Mouse (Mus musculus) midbrain, embryonic 16.5 days (tissue): ENCODE data around the gene Rbms3. TPM values are rescaled to one million over a fixed set of nuclear protein-coding genes. Genes with fewer than 3 reads are reported as not detected.

ENCODE experiments used
- ATAC-seq: fragments of 200-750 bp; cut with Nextera tagmentation; 2 replicates; pipeline ENCODE4 v1.8.0; 2017; ENCODE audit warnings: moderate TSS enrichment
- H3K27ac ChIP-seq: fragments of 300-500 bp; sonication (generic); 2 replicates; pipeline ENCODE4 v1.5.1; 2014; ENCODE audit warnings: mild to moderate bottlenecking, low read length, mixed read lengths
- H3K27me3 ChIP-seq: fragments of 300-500 bp; sonication (generic); 2 replicates; pipeline ENCODE4 v1.6.1; 2014; ENCODE audit warnings: low read depth, low read length, mixed read lengths; ENCODE audit not compliant: control insufficient read depth, insufficient read depth
- H3K36me3 ChIP-seq: fragments of 300-500 bp; sonication (generic); 2 replicates; pipeline ENCODE4 v1.6.1; 2014; ENCODE audit warnings: mild to moderate bottlenecking, low read length, moderate library complexity, mixed read lengths; ENCODE audit not compliant: control insufficient read depth, insufficient read depth
- H3K4me1 ChIP-seq: fragments of 300-500 bp; sonication (generic); 2 replicates; pipeline ENCODE4 v1.6.1; 2014; ENCODE audit warnings: mild to moderate bottlenecking, low read length, mixed read lengths; ENCODE audit not compliant: control insufficient read depth, insufficient read depth
- H3K4me2 ChIP-seq: fragments of 300-500 bp; sonication (generic); 2 replicates; pipeline ENCODE4 v1.6.1; 2014; ENCODE audit warnings: mild to moderate bottlenecking, low read length, mixed read lengths
- H3K4me3 ChIP-seq: fragments of 300-500 bp; sonication (generic); 2 replicates; pipeline ENCODE4 v1.5.1; 2014; ENCODE audit warnings: low read depth, mild to moderate bottlenecking, low read length, moderate library complexity, mixed read lengths
- H3K9ac ChIP-seq: fragments of 300-500 bp; sonication (generic); 2 replicates; pipeline ENCODE4 v1.6.1; 2014; ENCODE audit warnings: low read depth, low read length, mixed read lengths
- H3K9me3 ChIP-seq: fragments of 300-500 bp; sonication (generic); replicated peaks from 2 replicates; pipeline ENCODE4 v1.6.1; 2014; ENCODE audit warnings: mild to moderate bottlenecking, low read length, mixed read lengths; ENCODE audit not compliant: control insufficient read depth, poor library complexity, severe bottlenecking
- WGBS: fragments of 180-500 bp; shearing (Covaris S2); extraction: QIAGEN DNeasy Blood & Tissue Kit; methylation state at CpG from one replicate; pipeline ENCODE4 v1.1.7; 2014; 5-methylcytosine and 5-hydroxymethylcytosine counted together
- polyA plus RNA-seq: library from polyadenylated mRNA; unstranded; fragments of >200 nt; fragmentation: Nextera tagmentation; extraction: Ambion mirVana; gene quantifications from 2 replicates; pipeline ENCODE4 v1.2.1, GENCODE M21; 2015

Gene Rbms3
- polyA plus RNA-seq, 1 experiment from 2014 or later: 65.9 TPM

DNA sequence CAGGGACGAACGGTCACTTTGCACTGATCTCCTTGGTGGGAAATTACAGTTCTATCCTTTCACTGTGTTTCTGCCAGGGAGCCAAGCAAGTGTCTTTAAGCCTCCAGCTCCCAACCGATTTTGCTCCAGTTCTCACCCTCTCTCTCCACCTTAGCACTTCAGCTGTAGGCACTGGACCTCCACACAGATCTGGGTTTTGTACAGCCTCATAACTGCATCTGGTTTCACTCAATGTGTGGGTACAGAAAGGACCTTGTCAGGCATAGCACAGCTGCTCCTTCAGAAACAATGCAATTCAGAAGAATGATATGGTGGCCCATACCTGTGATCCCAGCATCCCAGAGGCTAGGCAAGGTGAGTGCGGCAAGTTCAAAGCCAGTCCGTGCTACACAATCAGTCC is 648.9 kb downstream of the Rbms3 start:
- no peaks in the 10 kb centered on the region for H3K27me3 ChIP-seq
- ATAC-seq: no peak
- no peaks in the 10 kb centered on the region for H3K4me1 ChIP-seq
- no peak overlapping the region for H3K27ac ChIP-seq
- H3K9me3 ChIP-seq: no peaks in the 10 kb centered on the region; the same call in 1 of the 2 replicates
- H3K4me3 ChIP-seq: no peak overlapping the region
- 78% methylated on average over 5 of the region's 5 CpGs for WGBS
- no peaks in the 10 kb centered on the region for H3K36me3 ChIP-seq
- no peak overlapping the region for H3K4me2 ChIP-seq
- no peak overlapping the region for H3K9ac ChIP-seq

DNA sequence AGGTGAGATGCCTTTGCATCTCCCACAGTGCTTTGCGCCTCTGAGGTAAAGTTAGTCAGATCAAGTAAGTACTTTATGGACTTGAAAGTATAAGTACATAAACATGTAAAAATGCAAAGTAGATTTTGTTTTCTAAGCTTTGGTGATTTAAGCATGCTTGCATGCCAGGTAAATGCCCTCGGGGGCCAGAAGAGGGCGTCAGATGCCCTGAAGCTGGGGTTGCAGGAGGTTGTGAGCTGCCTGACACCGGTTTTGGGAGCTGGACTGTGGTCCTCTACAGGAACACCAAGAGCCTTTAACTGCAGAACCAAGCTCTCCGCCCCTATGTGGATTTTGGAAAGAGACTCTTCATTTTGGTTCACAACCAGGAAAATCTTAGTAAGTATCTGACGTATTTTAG is 652.3 kb downstream of the Rbms3 start:
- Histone ChIP-seq H3K4me1 (no peaks in the 10 kb centered on the region), H3K27me3 (no peaks in the 10 kb centered on the region), H3K36me3 (no peaks in the 10 kb centered on the region), H3K27ac (no peak overlapping the region), H3K9ac (no peak overlapping the region), H3K4me3 (no peak overlapping the region), H3K4me2 (no peak overlapping the region), H3K9me3 (no peaks in the 10 kb centered on the region; the same call in 1 of the 2 replicates)
- ATAC-seq: no peak
- 87% methylated on average over 6 of the region's 6 CpGs for WGBS

DNA sequence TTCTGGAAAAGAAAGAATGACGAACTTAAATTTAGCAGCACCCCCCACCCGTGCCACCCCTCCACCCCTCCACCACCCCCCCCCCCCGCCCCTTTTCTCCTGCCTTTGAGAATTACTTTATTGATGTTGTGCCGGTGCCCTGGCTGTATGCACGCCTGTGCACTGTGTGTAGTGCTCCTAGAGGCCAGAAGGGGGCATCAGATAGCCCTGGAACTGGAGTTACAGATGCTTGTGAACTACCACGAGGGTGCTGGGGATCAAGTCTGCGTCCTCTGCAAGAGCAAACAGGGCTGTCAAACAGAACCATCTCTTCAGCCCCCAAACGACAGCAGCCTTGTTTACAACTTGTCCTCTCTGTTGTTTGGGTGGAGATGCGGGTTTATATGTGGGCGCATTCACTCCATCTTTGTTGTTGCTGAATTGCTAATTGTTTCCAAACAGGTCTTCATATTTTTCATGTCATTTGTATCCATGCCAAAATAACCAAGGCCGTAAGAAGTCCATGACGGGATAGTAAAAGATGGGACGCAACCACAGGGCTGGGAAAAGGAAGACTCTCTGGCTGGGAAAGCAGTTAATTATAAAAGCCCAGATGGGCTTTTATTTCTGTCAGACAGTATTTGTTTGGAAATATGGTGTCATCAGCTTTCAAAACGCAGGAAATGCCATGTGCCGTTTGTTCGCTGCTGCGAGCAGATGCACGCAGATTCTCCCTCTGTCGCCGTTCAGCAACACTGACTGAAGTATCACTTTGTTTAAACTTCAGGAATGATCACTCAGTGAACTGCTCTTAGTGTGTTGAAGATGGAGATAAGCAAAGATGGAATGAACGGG is 652.9 kb downstream of the Rbms3 start:
- Histone ChIP-seq H3K4me3 (no peak overlapping the region), H3K9me3 (no peaks in the 10 kb centered on the region; the same call in 1 of the 2 replicates), H3K27me3 (no peaks in the 10 kb centered on the region), H3K4me2 (no peak overlapping the region), H3K9ac (no peak overlapping the region), H3K36me3 (no peaks in the 10 kb centered on the region), H3K27ac (no peak overlapping the region), H3K4me1 (no peaks in the 10 kb centered on the region)
- WGBS: 93% methylated on average over 20 of the region's 21 CpGs
- ATAC-seq: no peak

DNA sequence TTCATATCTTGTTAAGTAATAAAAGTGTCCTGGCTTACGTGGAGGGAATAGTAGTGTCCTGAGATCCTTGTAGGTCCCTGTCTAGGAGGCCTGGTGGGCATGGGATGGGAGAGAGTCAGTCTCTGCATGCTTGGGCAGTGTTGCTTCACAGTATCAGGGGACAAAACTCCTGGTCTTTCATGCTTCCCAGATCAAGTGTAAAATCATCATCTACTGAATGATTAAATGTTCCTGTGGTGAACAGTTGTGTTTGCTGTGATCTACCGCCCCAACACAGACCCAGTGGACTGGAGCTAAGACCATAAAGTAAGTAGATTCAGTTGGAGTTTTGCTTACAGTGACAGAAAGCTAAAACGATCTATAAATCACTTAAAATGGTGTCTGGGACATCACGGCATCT is 654.4 kb downstream of the Rbms3 start:
- Histone ChIP-seq H3K4me1 (no peaks in the 10 kb centered on the region), H3K4me2 (no peak overlapping the region), H3K27ac (no peak overlapping the region), H3K27me3 (no peaks in the 10 kb centered on the region), H3K36me3 (no peaks in the 10 kb centered on the region), H3K4me3 (no peak overlapping the region), H3K9ac (no peak overlapping the region), H3K9me3 (no peaks in the 10 kb centered on the region; the same call in 1 of the 2 replicates)
- ATAC-seq: no peak
- 88% methylated on average over 4 of the region's 4 CpGs for WGBS

DNA sequence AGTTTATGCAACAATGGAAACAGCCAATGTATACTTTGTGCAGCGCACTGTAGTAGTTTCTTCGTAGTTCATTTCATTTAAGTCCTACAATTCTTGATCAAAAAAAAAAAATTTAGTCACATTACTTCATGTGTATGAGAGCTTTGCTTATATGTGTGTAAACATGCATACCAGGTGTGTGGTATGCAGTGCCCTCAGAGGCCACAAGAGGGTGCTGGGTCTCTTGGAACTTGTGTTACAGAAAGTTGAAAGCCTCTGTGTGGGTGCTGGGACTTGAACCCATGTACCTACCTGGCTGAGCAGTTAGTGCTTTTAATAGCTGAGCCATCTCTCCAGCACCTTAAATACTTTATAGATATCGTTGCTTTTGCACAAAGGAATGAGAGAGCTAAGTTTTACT is 655.6 kb downstream of the Rbms3 start:
- no peak overlapping the region for H3K9ac ChIP-seq
- H3K27ac ChIP-seq: no peak overlapping the region
- no peaks in the 10 kb centered on the region for H3K36me3 ChIP-seq
- H3K4me3 ChIP-seq: no peak overlapping the region
- H3K27me3 ChIP-seq: no peaks in the 10 kb centered on the region
- H3K4me2 ChIP-seq: no peak overlapping the region
- WGBS: 98% methylated on average over 3 of the region's 3 CpGs
- no peaks in the 10 kb centered on the region for H3K4me1 ChIP-seq
- ATAC-seq: no peak
- no peaks in the 10 kb centered on the region; the same call in 1 of the 2 replicates for H3K9me3 ChIP-seq

DNA sequence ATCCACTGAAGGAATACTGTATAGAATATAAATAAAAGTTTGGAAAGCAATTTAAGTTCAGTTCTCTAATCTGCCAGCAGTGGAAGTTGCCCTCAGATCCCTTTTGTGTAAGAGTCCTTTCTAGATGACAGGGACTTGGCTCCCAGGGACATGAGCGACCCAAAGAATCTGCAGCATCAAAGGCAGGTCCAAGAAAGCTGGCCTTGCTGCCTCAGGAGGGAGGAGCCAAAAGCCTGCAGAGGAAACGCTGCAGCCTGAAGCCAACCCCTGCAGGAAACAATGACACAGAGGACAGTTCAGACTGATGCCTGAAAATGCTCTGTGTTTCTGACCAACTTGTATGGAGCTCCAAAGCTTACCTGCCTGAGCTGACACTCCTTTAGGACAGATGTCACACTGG is 656.1 kb downstream of the Rbms3 start:
- WGBS: 19% methylated on average over 2 of the region's 2 CpGs
- H3K4me2 ChIP-seq: no peak overlapping the region
- no peak overlapping the region for H3K27ac ChIP-seq
- no peaks in the 10 kb centered on the region for H3K4me1 ChIP-seq
- no peak overlapping the region for H3K4me3 ChIP-seq
- ATAC-seq: no peak
- no peaks in the 10 kb centered on the region for H3K36me3 ChIP-seq
- H3K27me3 ChIP-seq: no peaks in the 10 kb centered on the region
- no peaks in the 10 kb centered on the region; the same call in 1 of the 2 replicates for H3K9me3 ChIP-seq
- H3K9ac ChIP-seq: no peak overlapping the region

DNA sequence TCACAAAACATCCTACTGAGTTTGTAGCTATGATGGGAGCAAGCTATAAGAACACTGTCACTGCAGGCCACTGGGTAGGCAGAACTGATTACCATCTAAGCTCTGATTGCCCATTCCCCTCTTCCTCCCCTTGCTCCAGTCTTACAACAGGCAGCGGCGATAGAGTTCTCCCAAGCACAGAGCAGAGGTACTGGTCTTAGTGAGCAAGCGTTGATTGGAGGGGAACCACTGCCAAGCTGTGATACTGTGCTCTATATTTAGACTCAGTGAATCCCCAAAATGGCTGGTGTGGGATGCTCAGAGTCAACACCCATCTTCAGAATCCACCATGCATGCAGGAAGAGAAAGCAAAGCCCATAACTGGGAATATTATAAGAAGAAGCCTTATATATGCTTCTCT is 662.4 kb downstream of the Rbms3 start:
- no peak for ATAC-seq
- Histone ChIP-seq H3K27me3 (no peaks in the 10 kb centered on the region), H3K36me3 (no peaks in the 10 kb centered on the region), H3K4me2 (no peak overlapping the region), H3K27ac (no peak overlapping the region), H3K9me3 (no peaks in the 10 kb centered on the region), H3K9ac (no peak overlapping the region), H3K4me1 (peaks cover 9% of the 10 kb centered on the region), H3K4me3 (no peak overlapping the region)
- 93% methylated on average over 3 of the region's 3 CpGs for WGBS

DNA sequence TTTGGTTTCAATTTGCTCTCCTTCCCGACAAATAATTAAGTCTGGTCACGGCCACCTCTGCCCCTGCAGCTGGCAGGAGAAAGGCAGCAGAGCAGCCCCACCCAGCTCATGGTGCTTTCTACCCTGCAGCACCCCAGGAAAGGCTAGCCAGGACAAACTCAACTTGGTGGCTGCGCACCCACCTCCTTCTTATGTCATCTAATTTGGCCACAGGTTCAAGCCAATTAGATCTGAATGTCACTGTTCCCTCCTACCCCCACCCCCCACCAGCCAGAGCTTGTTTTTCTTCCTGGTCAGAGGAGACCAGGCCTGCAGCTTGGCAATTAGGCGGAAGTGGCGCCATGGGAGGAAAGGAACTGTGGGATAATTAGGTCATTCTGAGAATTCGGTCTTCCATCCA is 664.0 kb downstream of the Rbms3 start:
- Histone ChIP-seq H3K27ac (no peak overlapping the region), H3K9ac (no peak overlapping the region), H3K36me3 (no peaks in the 10 kb centered on the region), H3K9me3 (peaks cover 2% of the 10 kb centered on the region; the same call in 1 of the 2 replicates), H3K4me1 (peaks cover 9% of the 10 kb centered on the region), H3K27me3 (no peaks in the 10 kb centered on the region), H3K4me3 (no peak overlapping the region), H3K4me2 (no peak overlapping the region)
- 45% methylated on average over 6 of the region's 6 CpGs for WGBS
- ATAC-seq: no peak

DNA sequence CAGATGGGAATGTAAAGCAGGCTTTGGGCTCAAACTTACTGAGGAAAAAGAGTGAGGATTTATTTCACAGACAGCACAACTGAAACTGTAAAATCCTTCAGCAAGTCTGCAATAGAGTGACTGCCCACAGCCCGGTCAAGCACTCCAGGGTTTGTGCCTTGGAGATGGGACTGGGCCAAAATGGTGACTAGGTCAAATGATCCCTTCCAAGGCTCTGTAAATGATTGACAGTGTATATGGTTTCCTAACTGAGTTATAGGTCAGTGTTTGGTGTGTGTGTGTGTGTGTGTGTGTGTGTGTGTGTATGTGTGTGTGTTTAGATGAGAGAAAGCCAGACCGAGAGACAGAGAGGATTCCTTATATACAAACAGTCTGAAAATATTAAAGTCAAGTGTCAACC is 673.6 kb downstream of the Rbms3 start:
- peaks cover 3% of the 10 kb centered on the region; the same call in 1 of the 2 replicates for H3K9me3 ChIP-seq
- ATAC-seq: no peak
- 95% methylated on average over 2 of the region's 2 CpGs for WGBS
- H3K9ac ChIP-seq: no peak overlapping the region
- H3K4me1 ChIP-seq: no peaks in the 10 kb centered on the region
- H3K27me3 ChIP-seq: no peaks in the 10 kb centered on the region
- no peak overlapping the region for H3K4me3 ChIP-seq
- no peak overlapping the region for H3K27ac ChIP-seq
- no peak overlapping the region for H3K4me2 ChIP-seq
- H3K36me3 ChIP-seq: no peaks in the 10 kb centered on the region
